Mouse (Mus musculus): Measurements from ENCODE around the gene Syt1. TPM values are rescaled to one million over a fixed set of nuclear protein-coding genes. Genes with fewer than 3 reads are reported as not detected.

The Syt1 gene
- polyA plus RNA-seq, 1 experiment from 2014 or later: 3.6 TPM

DNA sequence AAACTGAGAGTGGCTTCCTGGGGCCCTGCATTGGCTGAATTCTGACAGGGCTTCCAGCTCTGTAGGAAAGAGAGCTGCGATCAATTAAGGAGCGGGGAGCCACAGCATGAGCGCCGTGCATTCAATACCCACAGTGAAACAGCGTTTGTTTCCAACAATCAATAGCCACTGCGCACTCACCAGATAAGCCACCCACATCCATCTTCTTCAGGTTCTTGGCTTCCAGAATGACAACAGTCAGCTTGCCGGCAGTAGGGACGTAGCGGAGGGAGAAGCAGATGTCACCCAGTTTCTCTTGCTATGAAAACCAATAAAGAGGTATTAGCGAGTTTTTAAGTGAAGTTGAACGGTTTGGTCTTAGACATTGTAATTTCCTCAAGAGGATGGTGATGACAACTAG is 427.1 kb downstream of the Syt1 start:
- no peak overlapping the region for H3K4me2 ChIP-seq

DNA sequence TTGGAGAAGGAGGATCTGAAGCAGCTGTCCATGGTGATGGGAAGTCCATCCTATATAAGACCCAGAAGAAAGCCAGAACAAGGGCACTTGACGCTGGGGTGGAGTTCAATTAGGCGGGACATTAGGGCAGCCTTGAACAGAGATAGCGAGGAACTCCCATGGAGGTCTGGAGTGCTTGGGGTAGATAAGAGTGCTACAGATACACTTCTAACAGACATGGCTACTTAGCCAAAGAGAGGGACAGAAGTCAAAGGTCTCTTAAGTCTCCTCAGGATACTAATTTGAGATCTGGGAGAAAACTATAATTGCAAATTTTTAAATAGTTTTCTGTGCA is 428.4 kb downstream of the Syt1 start:
- no peak overlapping the region for H3K4me2 ChIP-seq
- H3K9ac ChIP-seq: no peak overlapping the region
- H3K27me3 ChIP-seq: no peaks in the 10 kb centered on the region
- no peak overlapping the region for H3K27ac ChIP-seq
- H3K9me3 ChIP-seq (replicated peaks): no peaks in the 10 kb centered on the region
- WGBS: 85% methylated on average over 3 of the region's 3 CpGs
- no peaks in the 10 kb centered on the region for H3K4me1 ChIP-seq
- peak; percentile 73; the same call in 1 of the 2 replicates for ATAC-seq (replicated peaks; ENCODE audit: low FRiP score)
- H3K4me3 ChIP-seq (replicated peaks): no peak overlapping the region
- H3K36me3 ChIP-seq: no peaks in the 10 kb centered on the region

More for the DNA sequence above, 427.1 kb downstream of the Syt1 start:
- 83% methylated on average over 11 of the region's 11 CpGs for WGBS
- Histone ChIP-seq H3K36me3 (no peaks in the 10 kb centered on the region), H3K27me3 (no peaks in the 10 kb centered on the region), H3K4me1 (no peaks in the 10 kb centered on the region), H3K9ac (no peak overlapping the region), H3K9me3 (replicated peaks) (no peaks in the 10 kb centered on the region), H3K4me3 (replicated peaks) (no peak overlapping the region), H3K27ac (no peak overlapping the region)
- ATAC-seq (replicated peaks; ENCODE audit: low FRiP score): no peak

DNA sequence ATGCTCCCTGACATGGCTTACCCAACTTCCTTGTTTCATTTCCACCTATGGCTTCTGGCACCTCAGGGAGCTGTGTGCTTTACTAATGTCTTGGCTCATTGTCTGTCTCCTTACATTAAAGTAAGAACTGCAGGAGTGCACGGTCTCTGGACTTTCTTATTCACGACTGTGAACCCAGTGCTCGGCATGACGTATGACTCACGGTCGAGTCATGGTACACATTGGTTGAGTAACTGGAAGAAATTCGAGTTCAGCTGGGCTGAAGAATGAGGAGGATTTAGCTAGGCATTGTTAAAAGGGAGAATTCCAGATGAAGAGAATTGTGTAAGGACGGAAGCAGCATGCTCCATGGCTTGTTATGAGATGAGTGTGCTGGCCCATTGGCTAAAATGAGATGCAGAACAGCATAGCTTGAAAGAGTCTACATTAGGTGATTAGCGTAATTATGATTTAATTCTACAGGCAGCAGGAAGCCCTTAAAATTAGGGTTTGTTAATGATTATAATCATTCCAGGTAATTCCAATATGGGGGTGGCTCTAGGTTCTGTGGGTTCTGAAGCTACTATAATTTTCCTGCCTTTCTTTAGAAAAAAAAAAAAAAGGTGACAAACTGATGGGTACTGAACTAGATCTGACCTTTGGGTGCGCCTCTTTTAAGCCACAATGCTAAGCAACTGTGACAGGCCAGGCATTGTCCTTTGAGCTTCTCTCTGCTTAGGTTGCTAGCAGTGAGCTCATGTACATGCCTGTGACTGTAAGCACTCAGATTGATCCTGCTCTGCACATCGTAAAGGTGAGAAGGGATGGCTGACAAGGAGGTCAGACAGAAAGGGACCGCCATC is 429.0 kb downstream of the Syt1 start:
- Histone ChIP-seq H3K36me3 (no peaks in the 10 kb centered on the region), H3K4me1 (no peaks in the 10 kb centered on the region), H3K4me3 (replicated peaks) (no peak overlapping the region), H3K9ac (no peak overlapping the region), H3K27me3 (no peaks in the 10 kb centered on the region), H3K27ac (no peak overlapping the region), H3K4me2 (no peak overlapping the region), H3K9me3 (replicated peaks) (no peaks in the 10 kb centered on the region)
- ATAC-seq (replicated peaks; ENCODE audit: low FRiP score): no peak
- 80% methylated on average over 12 of the region's 12 CpGs for WGBS

DNA sequence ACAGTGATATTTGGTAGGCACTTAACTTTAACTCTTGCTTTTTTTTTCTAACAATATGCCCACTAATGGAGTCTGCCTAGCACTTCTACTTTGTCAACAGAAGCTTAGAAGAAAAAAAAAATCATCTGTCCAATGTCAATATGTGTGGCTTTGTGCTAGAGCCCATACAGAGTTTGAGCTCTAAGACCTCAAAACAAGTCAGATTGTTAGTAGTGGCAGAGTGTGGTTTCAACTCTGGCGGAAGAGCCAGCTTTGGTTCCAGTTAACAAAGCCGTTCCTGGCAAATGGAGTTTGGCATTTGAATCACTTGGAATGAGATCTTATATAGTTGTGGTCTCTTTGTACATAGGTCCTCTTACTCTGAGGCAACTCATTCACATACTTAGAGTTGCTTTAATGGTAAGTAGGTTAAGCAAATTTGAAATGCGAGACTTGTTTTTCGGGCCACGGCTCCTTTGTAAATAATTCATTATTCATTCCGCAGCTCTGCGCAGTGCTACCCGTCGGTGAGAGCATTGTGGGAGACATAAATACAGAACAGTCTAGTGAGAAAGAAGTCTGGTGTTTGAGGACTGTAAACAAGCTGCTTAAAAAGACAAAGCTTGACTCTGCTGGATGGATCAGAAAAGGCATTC is 429.9 kb downstream of the Syt1 start:
- Histone ChIP-seq H3K27me3 (no peaks in the 10 kb centered on the region), H3K27ac (no peak overlapping the region), H3K4me1 (no peaks in the 10 kb centered on the region), H3K4me2 (no peak overlapping the region), H3K9me3 (replicated peaks) (no peaks in the 10 kb centered on the region), H3K4me3 (replicated peaks) (no peak overlapping the region), H3K9ac (no peak overlapping the region), H3K36me3 (no peaks in the 10 kb centered on the region)
- ATAC-seq (replicated peaks; ENCODE audit: low FRiP score): no peak
- 79% methylated on average over 9 of the region's 9 CpGs for WGBS

DNA sequence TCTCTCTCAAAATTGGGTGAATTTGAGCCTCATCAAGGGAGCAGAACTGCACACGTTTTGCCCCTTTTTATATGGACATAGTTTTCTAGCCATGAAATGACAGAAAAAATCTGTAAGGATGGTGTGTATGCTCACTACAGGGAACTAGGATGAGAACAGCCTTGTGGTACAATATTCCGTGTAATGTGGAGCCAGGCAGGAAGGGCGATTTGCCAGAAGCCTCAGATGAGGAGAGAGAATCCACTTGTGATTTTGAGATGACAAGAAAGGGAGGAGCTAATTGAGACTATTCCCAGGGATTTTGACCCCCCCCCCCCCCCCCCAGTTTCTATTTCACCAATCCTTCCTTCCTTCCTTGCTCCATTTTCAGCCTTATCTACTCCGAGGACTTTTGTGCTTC is 431.4 kb downstream of the Syt1 start:
- Histone ChIP-seq H3K36me3 (no peaks in the 10 kb centered on the region), H3K4me3 (replicated peaks) (no peak overlapping the region), H3K9me3 (replicated peaks) (no peaks in the 10 kb centered on the region), H3K4me2 (no peak overlapping the region), H3K27ac (no peak overlapping the region), H3K9ac (no peak overlapping the region), H3K27me3 (no peaks in the 10 kb centered on the region), H3K4me1 (no peaks in the 10 kb centered on the region)
- 79% methylated on average over 4 of the region's 4 CpGs for WGBS
- ATAC-seq (replicated peaks; ENCODE audit: low FRiP score): no peak

DNA sequence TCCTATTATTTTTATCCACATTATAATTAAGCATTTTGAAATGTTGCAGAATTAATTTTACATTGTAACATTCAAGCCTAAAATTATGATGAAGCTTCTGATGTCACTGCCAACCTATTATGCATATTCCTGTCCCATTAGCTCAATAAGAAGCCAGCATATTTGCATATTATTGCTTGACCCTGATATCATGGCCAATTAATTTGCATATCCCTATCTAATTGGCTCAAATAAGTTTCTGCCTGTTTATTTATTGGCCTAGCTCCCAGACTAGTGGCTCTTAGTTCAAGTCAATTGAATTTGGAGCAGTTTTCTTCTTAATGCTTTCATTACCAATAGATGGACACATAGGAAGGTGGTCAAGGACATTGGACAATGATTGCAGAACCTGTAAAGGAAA is 433.2 kb downstream of the Syt1 start:
- H3K36me3 ChIP-seq: no peaks in the 10 kb centered on the region
- no peaks in the 10 kb centered on the region for H3K27me3 ChIP-seq
- no peaks in the 10 kb centered on the region for H3K9me3 ChIP-seq (replicated peaks)
- no peak overlapping the region for H3K9ac ChIP-seq
- no peak for ATAC-seq (replicated peaks; ENCODE audit: low FRiP score)
- no peak overlapping the region for H3K4me2 ChIP-seq
- no peak overlapping the region for H3K4me3 ChIP-seq (replicated peaks)
- H3K27ac ChIP-seq: no peak overlapping the region
- no peaks in the 10 kb centered on the region for H3K4me1 ChIP-seq

DNA sequence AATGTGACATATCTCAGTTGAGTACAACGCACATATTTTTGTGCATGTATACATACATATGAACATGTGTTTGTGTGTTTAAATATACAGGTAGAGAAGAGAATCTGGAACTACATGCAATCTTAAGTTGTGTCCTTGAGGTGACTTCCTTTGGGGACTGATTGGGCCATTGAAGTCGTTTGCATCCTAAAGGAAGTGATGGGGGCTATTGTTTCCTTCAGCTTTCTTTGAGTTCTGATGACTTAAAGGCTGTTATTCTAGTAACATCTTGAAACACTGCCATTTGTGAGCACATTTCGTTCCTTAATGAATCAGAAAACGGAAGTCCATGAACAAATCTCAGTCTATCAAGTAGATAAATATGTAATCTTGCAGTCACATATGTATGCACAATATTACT is 438.0 kb downstream of the Syt1 start:
- H3K36me3 ChIP-seq: no peaks in the 10 kb centered on the region
- ATAC-seq (replicated peaks; ENCODE audit: low FRiP score): no peak
- 61% methylated on average over 4 of the region's 4 CpGs for WGBS

DNA sequence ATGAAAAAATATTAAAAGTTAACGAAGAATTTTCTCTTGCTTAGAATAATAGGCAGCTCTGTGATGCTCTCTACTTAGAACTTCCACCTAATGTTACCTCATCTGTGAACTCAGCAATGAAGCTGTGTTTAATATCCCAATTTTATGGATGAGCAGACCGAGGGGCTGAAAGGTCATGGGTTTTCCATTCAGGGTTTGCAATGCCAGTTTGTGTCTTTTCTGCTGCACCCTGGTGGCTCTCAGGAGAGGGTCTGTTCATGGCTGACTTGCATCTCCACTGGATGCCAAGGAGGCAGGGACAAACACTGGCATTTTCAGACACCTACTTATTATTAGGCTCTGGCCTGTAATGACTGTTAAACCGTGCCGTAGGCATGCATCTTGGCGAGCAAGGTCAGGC is 439.7 kb downstream of the Syt1 start:
- Histone ChIP-seq H3K9me3 (replicated peaks) (no peaks in the 10 kb centered on the region), H3K9ac (no peak overlapping the region), H3K27me3 (no peaks in the 10 kb centered on the region), H3K4me1 (peaks cover 12% of the 10 kb centered on the region), H3K36me3 (no peaks in the 10 kb centered on the region), H3K4me3 (replicated peaks) (no peak overlapping the region), H3K27ac (no peak overlapping the region), H3K4me2 (no peak overlapping the region)
- WGBS: 81% methylated on average over 5 of the region's 5 CpGs
- ATAC-seq (replicated peaks; ENCODE audit: low FRiP score): no peak; the same call in 1 of the 2 replicates

More for the DNA sequence above, 438.0 kb downstream of the Syt1 start:
- no peak overlapping the region for H3K4me2 ChIP-seq
- no peak overlapping the region for H3K27ac ChIP-seq
- H3K9ac ChIP-seq: no peak overlapping the region
- no peaks in the 10 kb centered on the region for H3K9me3 ChIP-seq (replicated peaks)
- H3K4me1 ChIP-seq: peaks cover 11% of the 10 kb centered on the region
- no peak overlapping the region for H3K4me3 ChIP-seq (replicated peaks)
- no peaks in the 10 kb centered on the region for H3K27me3 ChIP-seq

DNA sequence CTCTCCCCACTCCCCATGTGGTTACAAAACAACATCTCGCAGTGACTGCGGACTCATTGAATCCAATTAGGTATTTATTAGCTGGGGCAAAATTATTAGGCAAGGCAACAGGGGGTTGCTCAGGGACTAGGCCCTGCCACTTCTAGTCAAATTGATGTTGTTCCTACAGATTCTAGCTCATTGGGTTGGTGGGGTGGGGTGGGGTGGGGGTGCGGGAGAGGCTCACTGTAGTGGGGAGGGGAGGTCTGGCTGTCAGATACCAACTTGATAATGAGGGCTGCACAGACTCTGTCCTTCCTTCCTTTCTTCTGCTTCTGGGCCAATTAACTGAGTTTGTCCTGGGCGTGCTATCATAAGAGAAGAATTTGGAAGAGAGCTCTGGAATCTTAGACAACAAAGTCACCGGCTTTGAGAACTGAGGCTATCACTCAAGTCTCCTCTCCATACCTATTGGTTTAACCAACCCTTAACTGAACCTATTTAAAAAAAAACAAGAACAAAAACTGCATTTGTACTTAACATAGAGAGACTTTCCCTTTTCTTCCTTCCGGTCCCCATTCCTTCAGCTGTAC is 441.1 kb downstream of the Syt1 start:
- ATAC-seq (replicated peaks; ENCODE audit: low FRiP score): no peak

DNA sequence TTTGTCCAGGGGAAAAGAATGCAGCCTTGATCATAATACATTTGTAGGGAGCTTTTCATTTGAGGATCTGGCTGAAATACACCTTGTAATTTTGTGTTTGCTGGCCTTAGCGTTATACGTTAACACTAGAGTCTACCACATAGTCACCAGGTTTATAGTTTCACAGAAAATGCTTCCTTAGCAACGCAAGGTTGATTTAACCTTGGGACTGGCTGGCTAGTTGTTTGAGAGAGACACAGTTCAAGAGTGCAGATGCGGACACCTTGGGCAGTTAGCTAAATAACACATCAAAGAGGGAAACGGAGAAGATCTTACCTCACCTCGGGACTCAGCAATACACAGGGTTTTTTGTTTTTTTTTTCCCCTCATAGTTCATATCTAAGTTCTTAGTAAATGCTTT is 441.9 kb downstream of the Syt1 start:
- H3K4me2 ChIP-seq: no peak overlapping the region
- peaks cover 12% of the 10 kb centered on the region for H3K4me1 ChIP-seq
- no peak overlapping the region for H3K9ac ChIP-seq
- no peak overlapping the region for H3K4me3 ChIP-seq (replicated peaks)
- 40% methylated on average over 6 of the region's 6 CpGs for WGBS
- no peaks in the 10 kb centered on the region for H3K27me3 ChIP-seq
- H3K27ac ChIP-seq: 0 out of 2 replicates have a peak overlapping the region, but pooled peaks have one; percentile 52
- no peaks in the 10 kb centered on the region for H3K9me3 ChIP-seq (replicated peaks)
- peak; percentile 63 for ATAC-seq (replicated peaks; ENCODE audit: low FRiP score)
- H3K36me3 ChIP-seq: no peaks in the 10 kb centered on the region

More for the DNA sequence above, 441.1 kb downstream of the Syt1 start:
- no peak overlapping the region for H3K9ac ChIP-seq
- no peak overlapping the region for H3K4me3 ChIP-seq (replicated peaks)
- H3K27ac ChIP-seq: 0 out of 2 replicates have a peak overlapping the region, but pooled peaks have one; percentile 8
- no peaks in the 10 kb centered on the region for H3K36me3 ChIP-seq
- H3K27me3 ChIP-seq: no peaks in the 10 kb centered on the region
- H3K4me2 ChIP-seq: no peak overlapping the region
- peaks cover 12% of the 10 kb centered on the region for H3K4me1 ChIP-seq
- no peaks in the 10 kb centered on the region for H3K9me3 ChIP-seq (replicated peaks)
- WGBS: 90% methylated on average over 6 of the region's 6 CpGs

DNA sequence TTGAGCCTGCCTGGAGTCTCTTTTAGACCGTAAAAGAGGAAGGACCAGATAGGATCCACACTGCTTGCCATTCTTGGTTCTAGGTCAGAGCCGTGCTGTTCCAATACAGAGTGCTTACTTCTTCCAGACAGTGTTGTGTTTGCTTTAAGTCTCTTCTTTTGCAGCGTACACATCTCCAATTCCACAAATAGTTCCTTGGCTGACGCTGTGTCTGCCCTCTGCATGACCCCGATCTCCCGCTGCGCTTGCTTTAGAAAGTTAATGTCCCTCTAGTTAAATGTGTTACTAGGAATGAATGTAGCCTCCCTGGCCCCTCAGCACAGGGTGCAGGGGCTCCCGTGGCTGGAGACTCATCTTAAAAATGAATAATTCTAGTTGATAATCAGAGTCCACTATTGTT is 442.6 kb downstream of the Syt1 start:
- 8% methylated on average over 8 of the region's 8 CpGs for WGBS
- H3K27me3 ChIP-seq: no peaks in the 10 kb centered on the region
- peak overlapping the region; percentile 78 for H3K27ac ChIP-seq
- no peak overlapping the region for H3K4me3 ChIP-seq (replicated peaks)
- no peaks in the 10 kb centered on the region for H3K9me3 ChIP-seq (replicated peaks)
- H3K4me2 ChIP-seq: peak overlapping the region; percentile 28
- peak; percentile 92 for ATAC-seq (replicated peaks; ENCODE audit: low FRiP score)
- H3K36me3 ChIP-seq: no peaks in the 10 kb centered on the region
- H3K9ac ChIP-seq: no peak overlapping the region
- peaks cover 12% of the 10 kb centered on the region for H3K4me1 ChIP-seq

DNA sequence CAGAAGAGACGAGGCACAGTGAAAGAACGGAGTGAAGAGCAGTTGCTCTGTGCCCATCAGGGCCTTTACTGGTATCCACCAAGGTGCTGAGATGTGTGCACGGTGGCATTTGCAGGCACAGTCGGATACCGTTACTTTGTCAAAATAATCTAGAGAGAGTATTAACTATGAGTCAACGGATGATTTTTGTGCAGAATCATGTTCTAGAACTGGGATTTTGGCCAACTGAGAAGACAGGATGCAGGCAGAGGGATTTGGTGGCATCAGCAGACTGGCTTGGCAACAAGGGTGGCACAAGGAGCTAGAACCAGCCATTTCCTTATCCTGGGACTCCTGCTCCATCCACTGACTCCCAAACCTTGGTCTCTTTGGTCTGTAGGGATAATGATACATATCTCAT is 443.3 kb downstream of the Syt1 start:
- Histone ChIP-seq H3K4me2 (no peak overlapping the region), H3K27ac (peak overlapping the region; percentile 78; the same call in 1 of the 2 replicates), H3K36me3 (no peaks in the 10 kb centered on the region), H3K27me3 (no peaks in the 10 kb centered on the region), H3K9me3 (replicated peaks) (no peaks in the 10 kb centered on the region), H3K4me3 (replicated peaks) (no peak overlapping the region), H3K4me1 (peaks cover 12% of the 10 kb centered on the region), H3K9ac (no peak overlapping the region)
- WGBS: 93% methylated on average over 6 of the region's 6 CpGs
- no peak for ATAC-seq (replicated peaks; ENCODE audit: low FRiP score)
